Mouse (Mus musculus) layer of hippocampus, adult 18-20 months (tissue): ENCODE data around the gene Trim10. TPM values are rescaled to one million over a fixed set of nuclear protein-coding genes. Genes with fewer than 3 reads are reported as not detected.
"Not testable (repeated sequence)": the region's sequence is repeated elsewhere in the genome, so short reads cannot be mapped to it uniquely, and the experiment has no call there.

Experiments used
- DNase-seq, 2 experiments: peaks; one replicate each; pipeline ENCODE4 v3.0.0; 2022; ENCODE audit warnings: low spot score in 2 of 2
- total RNA-seq, 2 experiments: library from RNA; stranded (reverse); gene quantifications; 2 replicates each; pipeline ENCODE4 v1.2.3; 2021

Gene Trim10
- total RNA-seq, 2 experiments from 2014 or later, result not detected

GRCm38 (mm10) chr17:36856236-36856635, 13.1 kb upstream of the Trim10 start:
- DNase-seq, result no peak

- no peak for DNase-seq
Measured at GRCm38 (mm10) chr17:36858181-36858580, 11.2 kb upstream of the Trim10 start.

GRCm38 (mm10) chr17:36861680-36862079, 7.7 kb upstream of the Trim10 start:
- DNase-seq, result no peak

- DNase-seq, result no peak
Measured at GRCm38 (mm10) chr17:36866719-36867527, 2.5 kb upstream of the Trim10 start, which contains the start of gene Trim15. TSS of gene Trim15 (minus strand) at chr17:36867210.

GRCm38 (mm10) chr17:36868836-36869235, 538 bp upstream of the Trim10 start:
- no peak for DNase-seq

- no peak for DNase-seq
Measured at GRCm38 (mm10) chr17:36869955-36870810, 809 bp downstream of the Trim10 start.

- no peak for DNase-seq
Measured at GRCm38 (mm10) chr17:36874636-36875035, 5.3 kb downstream of the Trim10 start.

- DNase-seq, result no peak
Measured at GRCm38 (mm10) chr17:36883350-36883749, 14.0 kb downstream of the Trim10 start.

GRCm38 (mm10) chr17:36885132-36885790, 15.9 kb downstream of the Trim10 start:
- no peak for DNase-seq

- no peak for DNase-seq
Measured at GRCm38 (mm10) chr17:36890073-36890903, 20.9 kb downstream of the Trim10 start, which contains the start of gene Trim40. TSS of gene Trim40 (minus strand) at chr17:36890123.

GRCm38 (mm10) chr17:36891496-36891895, 22.1 kb downstream of the Trim10 start:
- DNase-seq, result not testable (repeated sequence)

- peak in 1 of 2 experiments; percentile 63 for DNase-seq
Measured at GRCm38 (mm10) chr17:36892362-36892761, 23.0 kb downstream of the Trim10 start.

- no peak for DNase-seq
Measured at GRCm38 (mm10) chr17:36893387-36893786, 24.0 kb downstream of the Trim10 start.

- peak in 1 of 2 experiments; percentile 46 for DNase-seq
Measured at GRCm38 (mm10) chr17:36896583-36896982, 27.2 kb downstream of the Trim10 start.

GRCm38 (mm10) chr17:36897065-36897464, 27.7 kb downstream of the Trim10 start:
- DNase-seq, result no peak

- no peak for DNase-seq
Measured at GRCm38 (mm10) chr17:36897552-36898205, 28.3 kb downstream of the Trim10 start, which contains the start of gene Trim31. TSS of gene Trim31 (plus strand) at chr17:36898118.

- no peak for DNase-seq
Measured at GRCm38 (mm10) chr17:36899376-36899775, 30.0 kb downstream of the Trim10 start.

- peak; percentile 59 to 78 for DNase-seq
Measured at GRCm38 (mm10) chr17:36900001-36900400, 30.6 kb downstream of the Trim10 start.

- DNase-seq, result no peak
Measured at GRCm38 (mm10) chr17:36900691-36901090, 31.3 kb downstream of the Trim10 start.

GRCm38 (mm10) chr17:36903651-36904050, 34.3 kb downstream of the Trim10 start:
- DNase-seq, result peak in 1 of 2 experiments; percentile 10
